Mouse (Mus musculus) 3T3-L1 (cell line): ENCODE measurements at regions not wholly inside any gene's neighbourhood (a gene's known extent, or its start where the extent isn't known, plus 50 kb on each side); places are given as distances from the start of the nearest gene placed in this dataset.

ENCODE experiments used
- DNase-seq: peaks from one replicate; pipeline ENCODE4 v3.0.0-alpha.2; 2015; ENCODE audit warnings: low read depth, low spot score

- DNase-seq = no peak
Observed at GRCm38 (mm10) chr14:98937933-98938332, 56.2 kb downstream of the Rpl36a-ps1 start.

- no peak for DNase-seq
Observed at GRCm38 (mm10) chr14:98937373-98937772, 56.7 kb downstream of the Rpl36a-ps1 start.

GRCm38 (mm10) chr14:98933371-98933916 lies 60.7 kb downstream of the Rpl36a-ps1 start:
- no peak for DNase-seq

DNA sequence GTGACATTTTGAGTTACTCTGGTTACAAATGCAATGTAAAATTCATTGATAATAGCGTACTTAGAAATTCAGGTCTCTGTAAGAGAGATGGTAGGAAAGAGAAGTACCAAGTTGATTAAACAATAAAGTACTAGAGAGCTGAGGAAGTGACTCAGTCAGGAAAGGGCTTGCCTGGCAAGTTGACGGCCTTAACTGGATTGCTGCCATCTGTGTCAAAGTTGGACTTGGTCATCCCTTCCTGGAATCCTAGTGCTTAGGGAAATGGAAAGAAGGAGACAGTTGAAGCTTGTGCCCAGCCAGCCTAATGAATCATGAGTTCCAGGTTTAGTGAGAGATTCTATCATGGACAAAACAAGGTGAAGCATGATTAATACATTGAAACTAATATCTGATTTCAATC lies 64.8 kb downstream of the Rpl36a-ps1 start:
- DNase-seq = peak; percentile 94

GRCm38 (mm10) chr14:98908234-98908633 lies 85.9 kb downstream of the Rpl36a-ps1 start:
- no peak for DNase-seq

- no peak for DNase-seq
Observed at GRCm38 (mm10) chr14:98898876-98899275, 95.2 kb downstream of the Rpl36a-ps1 start.

GRCm38 (mm10) chr14:98897390-98897789 lies 96.7 kb downstream of the Rpl36a-ps1 start:
- no peak for DNase-seq

DNA sequence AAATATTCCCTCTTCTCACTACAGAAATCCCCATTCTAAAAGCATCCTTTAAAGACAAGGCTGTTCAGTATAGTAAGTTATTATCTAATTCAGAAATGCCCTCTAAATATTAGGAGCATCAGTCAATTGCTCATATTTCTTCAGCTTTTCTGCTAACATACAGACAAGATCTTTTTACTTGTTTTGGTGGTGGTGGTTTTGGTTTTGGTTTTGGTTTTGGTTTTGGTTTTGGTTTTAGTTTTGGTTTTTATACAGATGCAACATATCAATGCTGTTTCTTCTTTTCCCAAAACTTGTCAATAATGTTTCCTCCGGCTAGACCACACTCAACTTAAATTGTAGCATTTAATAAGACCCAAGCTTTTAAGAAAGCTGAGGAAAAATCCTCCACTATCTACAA lies 98.2 kb downstream of the Rpl36a-ps1 start:
- DNase-seq = no peak

GRCm38 (mm10) chr14:98892670-98893069 lies 101.4 kb downstream of the Rpl36a-ps1 start:
- no peak for DNase-seq

DNA sequence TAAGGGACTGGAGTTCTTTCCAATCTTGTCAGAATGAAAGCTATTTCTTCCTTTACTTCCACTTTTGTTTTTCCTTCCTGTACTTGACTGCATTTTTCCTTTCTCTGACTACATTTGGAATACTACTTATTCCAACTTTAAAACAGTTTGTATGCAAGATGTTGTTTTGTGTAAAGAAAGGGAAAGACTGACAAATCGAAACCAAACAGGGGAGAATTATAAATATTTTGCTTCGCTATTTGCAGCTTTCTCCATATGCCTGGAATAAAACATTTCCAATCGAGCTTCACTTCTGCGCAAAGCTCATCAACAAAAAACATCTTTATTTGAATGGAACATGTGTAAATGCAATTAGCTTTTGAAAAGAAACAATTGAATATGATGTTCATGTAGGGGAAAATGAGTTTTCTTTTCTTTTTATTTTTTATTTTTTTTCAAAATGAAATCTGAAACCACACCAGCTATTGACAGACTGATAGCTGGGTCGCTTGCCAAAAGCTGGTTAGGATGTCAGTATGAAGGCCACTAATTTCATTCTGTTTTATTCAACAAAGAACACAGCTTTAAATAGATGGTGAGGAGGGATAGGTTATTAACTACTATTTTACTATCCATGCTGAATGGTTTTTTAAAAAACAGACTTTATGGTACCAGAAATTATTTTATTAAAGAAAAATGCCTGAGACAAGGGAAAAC lies 102.7 kb downstream of the Rpl36a-ps1 start:
- peak; percentile 16 for DNase-seq

DNA sequence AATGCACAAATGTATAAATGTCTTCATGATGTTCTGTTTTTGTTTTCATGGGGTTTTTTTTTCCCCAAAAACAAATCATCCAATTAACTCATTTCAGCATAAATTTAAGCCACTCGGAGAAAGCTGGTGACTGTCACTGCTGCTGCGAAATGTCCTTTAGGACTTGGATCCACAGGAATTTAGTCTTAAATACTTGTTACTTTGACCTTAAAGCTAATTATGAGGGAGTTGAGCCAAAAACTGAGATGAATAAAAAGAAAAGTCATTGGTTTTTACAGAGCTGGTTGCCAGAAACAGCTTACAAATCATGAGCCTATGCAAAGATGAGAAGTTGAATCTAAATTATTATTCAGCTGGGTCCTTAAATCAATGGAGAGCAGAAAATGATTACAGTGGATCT lies 106.5 kb downstream of the Rpl36a-ps1 start:
- no peak for DNase-seq

DNA sequence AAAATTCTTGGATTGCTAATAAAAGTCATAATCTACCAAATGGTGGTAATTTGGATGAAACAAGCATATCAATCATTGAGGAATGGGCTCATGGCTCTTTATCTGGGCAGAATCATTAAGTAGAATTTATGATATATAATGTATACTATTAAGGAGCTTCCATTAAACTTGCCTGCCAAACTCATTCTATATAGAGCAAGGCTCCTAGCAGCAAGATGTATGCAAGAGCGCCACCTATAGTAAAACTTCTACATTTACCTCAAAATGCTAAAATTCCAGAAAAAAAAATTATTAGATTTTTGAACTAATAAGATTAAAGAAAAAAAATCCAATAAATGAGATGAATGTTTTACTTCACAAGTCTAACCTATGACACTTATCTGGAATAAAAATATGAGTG lies 107.1 kb downstream of the Rpl36a-ps1 start:
- DNase-seq = peak; percentile 25

DNA sequence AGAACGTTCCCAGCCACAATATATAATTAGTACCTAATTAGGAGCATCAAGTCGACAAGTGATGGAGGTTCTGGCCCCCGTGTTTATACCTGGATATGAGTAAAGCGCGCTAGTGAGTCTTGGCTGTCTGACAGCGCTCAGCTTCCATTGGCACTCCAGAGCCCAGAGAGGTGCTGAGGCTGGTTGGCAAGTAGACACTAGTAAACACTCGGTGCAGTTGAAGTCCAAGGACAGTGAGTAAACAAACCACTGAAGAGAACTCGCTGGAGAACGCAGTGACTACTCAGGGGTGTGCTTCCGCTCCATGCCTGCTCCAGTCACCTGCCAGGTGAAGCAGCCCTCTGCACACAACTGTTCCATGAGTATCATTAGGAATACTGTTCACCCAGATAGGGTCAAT lies 111.5 kb downstream of the Rpl36a-ps1 start:
- no peak for DNase-seq

GRCm38 (mm10) chr14:98877956-98878355 lies 116.2 kb downstream of the Rpl36a-ps1 start:
- DNase-seq = no peak

DNA sequence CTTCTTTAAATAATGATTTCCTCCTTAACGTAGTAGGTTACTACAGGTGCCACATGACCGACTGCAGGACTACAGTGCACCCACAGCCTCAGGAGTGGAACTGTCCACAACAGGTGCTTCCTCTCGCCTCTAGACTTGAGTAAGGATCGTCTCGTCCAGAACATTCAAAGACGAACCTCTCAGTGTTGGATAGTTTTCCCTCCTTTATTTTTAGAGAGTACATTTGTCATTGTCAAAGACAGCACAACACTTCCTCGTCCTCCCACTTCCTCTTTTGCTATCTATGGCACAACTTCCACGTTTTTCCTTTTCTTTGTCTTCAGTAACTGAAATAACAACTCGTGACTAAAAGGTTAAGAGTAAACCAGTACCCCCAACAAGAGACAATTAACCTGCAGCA lies 120.7 kb downstream of the Rpl36a-ps1 start:
- DNase-seq = no peak

DNA sequence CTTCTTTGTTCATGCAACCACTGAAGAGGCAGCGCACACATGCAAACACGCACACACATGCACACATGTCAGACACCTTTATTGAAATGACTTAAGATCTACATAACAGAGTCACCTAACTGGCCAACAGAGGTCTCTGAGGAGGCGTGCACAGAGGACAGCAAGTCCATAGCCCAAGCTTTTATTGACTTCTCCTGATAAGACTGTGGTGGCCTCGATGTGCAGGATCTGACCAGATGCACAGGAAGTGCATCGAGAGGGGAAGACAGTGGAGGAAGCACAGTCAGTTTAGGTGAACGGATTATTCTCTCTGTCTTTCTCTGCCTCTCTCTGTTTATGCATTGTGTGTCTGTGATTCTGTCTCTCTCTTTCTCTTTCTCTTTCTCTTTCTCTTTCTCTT lies 124.2 kb downstream of the Rpl36a-ps1 start:
- no peak for DNase-seq

DNA sequence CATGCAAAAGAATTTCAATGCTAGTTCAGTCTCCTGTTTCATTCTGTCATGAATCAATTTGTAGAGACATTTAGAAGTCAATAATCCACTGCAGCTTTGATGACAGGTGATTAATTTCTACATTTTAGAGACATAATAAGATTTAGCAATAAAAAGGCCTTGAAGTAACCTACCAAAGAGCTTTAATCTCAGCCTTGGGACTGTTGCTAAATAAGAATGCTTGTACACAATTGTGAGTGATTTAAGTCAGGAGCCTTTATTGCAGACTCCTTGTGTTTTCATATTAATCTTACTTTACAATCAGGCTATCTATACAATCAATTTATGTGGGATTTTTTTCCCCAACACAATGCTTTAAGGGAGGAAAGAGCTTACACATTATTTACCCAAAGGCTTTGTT lies 127.2 kb downstream of the Rpl36a-ps1 start:
- DNase-seq = no peak

- DNase-seq = no peak
Observed at GRCm38 (mm10) chr14:98864001-98864400, 130.1 kb downstream of the Rpl36a-ps1 start.

DNA sequence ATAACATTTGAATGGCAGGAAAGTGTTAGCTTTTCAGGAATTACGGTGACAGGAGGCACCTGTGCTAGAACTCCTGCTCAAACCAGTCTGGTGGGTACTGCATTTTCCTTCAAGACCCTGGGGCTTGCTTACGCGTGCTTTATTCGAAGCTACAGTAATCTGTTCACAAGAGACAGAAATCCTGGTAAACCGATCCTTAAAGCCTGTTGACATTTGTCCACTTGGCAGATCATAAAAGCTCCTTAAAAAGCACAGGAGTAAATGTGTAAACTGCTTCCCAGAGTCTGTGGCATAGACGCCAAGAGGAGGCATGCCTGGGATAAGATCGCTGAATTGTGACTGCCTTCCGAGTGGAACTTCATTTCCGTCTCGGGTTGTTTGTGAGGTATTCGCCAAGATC lies 130.5 kb downstream of the Rpl36a-ps1 start:
- no peak for DNase-seq

DNA sequence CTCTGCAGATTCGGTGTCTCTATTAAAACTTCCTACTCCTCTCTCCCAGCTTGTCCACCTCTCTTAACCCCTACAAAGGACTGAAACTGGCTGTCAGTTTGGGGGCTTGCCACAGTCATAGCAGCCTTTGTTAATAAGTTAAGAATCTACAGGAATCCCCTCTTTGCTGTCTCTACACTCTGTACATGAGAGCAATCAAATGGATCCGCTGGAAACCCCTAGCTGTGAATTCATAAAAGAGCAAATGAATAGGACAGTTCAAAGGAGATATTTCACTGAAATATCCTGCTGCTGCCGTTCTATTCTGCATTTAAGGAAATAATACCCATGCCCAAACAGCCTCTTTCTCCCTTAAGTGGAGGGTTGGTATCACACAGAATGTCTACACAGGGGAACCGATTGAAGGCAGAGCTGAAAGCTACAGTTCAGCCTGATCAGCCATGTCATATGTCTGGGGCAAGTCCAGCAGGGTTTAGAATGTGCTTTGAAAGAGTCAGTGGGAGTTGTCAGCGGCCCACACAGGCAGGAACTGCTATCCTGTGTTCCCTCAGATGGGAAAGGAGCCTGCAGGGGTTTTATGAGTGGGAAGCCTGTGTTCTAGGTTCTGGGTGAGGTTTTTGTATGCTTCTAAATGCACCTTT lies 131.9 kb downstream of the Rpl36a-ps1 start:
- DNase-seq = no peak

GRCm38 (mm10) chr14:98858801-98859200 lies 135.3 kb downstream of the Rpl36a-ps1 start:
- DNase-seq = no peak

DNA sequence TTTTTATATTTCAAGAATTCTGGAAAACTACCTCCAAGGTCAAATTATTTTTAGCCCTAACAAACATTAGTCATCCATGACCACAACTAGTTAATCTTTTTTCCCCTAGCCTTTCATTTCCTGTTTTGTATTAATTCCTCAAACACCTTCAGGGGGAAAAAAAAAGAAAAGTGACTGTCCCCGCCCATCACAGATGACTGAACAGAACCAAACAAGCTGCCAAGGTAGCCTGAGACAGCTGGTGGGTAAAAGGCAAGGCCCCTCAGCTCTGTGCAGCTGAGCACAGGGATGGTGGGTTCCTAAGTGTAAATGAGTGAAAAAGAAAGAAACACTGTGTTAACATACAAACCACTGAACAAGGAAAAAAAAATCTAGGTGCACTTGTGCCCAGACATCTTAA lies 145.6 kb downstream of the Rpl36a-ps1 start:
- DNase-seq = no peak

- no peak for DNase-seq
Observed at GRCm38 (mm10) chr14:98844221-98844620, 149.9 kb downstream of the Rpl36a-ps1 start.
